In genomic region chr3:52821450-52821849, GRCm38 (mm10) we compare ENCODE assay signal across 26 mouse cellular contexts.
"Had no signal": no experiment of that assay in that cellular context is flagged by ENCODE, and none has a peak within 500 bp of the region (broad histone marks: within the 10 kb centered on the region; RNA-seq: fewer than 3 reads in every experiment).

No protein-coding gene starts in this region.

- H3K9me3 ChIP-seq: heart, embryonic 13.5 days; heart, embryonic 15.5 days; hindbrain, embryonic 13.5 days; hindbrain, embryonic 15.5 days; kidney, embryonic 15.5 days; limb, embryonic 10.5 days; limb, embryonic 12.5 days had no signal

- H3K27ac ChIP-seq: heart, adult 2 months; heart, embryonic 13.5 days; heart, embryonic 15.5 days; hindbrain, embryonic 13.5 days; hindbrain, embryonic 15.5 days; hindbrain, postnatal 0 days; kidney, embryonic 15.5 days; kidney, postnatal 0 days; layer of hippocampus, adult 2 months; left cerebral cortex, adult 2 months; limb, embryonic 10.5 days; limb, embryonic 12.5 days had no signal

- H3K9ac ChIP-seq: heart, embryonic 13.5 days; heart, embryonic 15.5 days; hindbrain, embryonic 13.5 days; hindbrain, embryonic 15.5 days; kidney, embryonic 15.5 days; limb, embryonic 12.5 days had no signal

- DNase-seq: gastrocnemius, postnatal 14 days; gastrocnemius, postnatal 36 days; heart, adult 11 months; heart, adult 2 months; heart, postnatal 14 days; heart, postnatal 36 days; kidney, adult 11 months; kidney, adult 2 months; kidney, adult 9 months; kidney, postnatal 14 days; kidney, postnatal 4 days; liver had no signal

- ATAC-seq: hindbrain, postnatal 0 days; intestine, embryonic 16.5 days had no signal

- H3K4me3 ChIP-seq: heart, adult 2 months; heart, embryonic 13.5 days; heart, embryonic 15.5 days; hindbrain, embryonic 13.5 days; hindbrain, embryonic 15.5 days; kidney, embryonic 15.5 days; layer of hippocampus, adult 2 months; left cerebral cortex, adult 2 months; limb, embryonic 10.5 days; limb, embryonic 12.5 days had no signal

- H3K4me2 ChIP-seq: heart, embryonic 11.5 days; heart, embryonic 13.5 days; heart, embryonic 15.5 days; hindbrain, embryonic 13.5 days; hindbrain, embryonic 15.5 days; kidney, embryonic 15.5 days; limb, embryonic 12.5 days; liver, embryonic 11.5 days had no signal

- H3K4me1 ChIP-seq: heart, embryonic 15.5 days; kidney, embryonic 15.5 days; limb, embryonic 10.5 days; limb, embryonic 12.5 days had no signal

- H3K36me3 ChIP-seq: heart, embryonic 13.5 days; heart, embryonic 15.5 days; hindbrain, embryonic 13.5 days; hindbrain, embryonic 15.5 days; kidney, embryonic 15.5 days; limb, embryonic 10.5 days; limb, embryonic 12.5 days had no signal

- H3K27me3 ChIP-seq: heart, embryonic 15.5 days; hindbrain, embryonic 15.5 days; kidney, embryonic 15.5 days; limb, embryonic 12.5 days had no signal
